In the genomic region with DNA sequence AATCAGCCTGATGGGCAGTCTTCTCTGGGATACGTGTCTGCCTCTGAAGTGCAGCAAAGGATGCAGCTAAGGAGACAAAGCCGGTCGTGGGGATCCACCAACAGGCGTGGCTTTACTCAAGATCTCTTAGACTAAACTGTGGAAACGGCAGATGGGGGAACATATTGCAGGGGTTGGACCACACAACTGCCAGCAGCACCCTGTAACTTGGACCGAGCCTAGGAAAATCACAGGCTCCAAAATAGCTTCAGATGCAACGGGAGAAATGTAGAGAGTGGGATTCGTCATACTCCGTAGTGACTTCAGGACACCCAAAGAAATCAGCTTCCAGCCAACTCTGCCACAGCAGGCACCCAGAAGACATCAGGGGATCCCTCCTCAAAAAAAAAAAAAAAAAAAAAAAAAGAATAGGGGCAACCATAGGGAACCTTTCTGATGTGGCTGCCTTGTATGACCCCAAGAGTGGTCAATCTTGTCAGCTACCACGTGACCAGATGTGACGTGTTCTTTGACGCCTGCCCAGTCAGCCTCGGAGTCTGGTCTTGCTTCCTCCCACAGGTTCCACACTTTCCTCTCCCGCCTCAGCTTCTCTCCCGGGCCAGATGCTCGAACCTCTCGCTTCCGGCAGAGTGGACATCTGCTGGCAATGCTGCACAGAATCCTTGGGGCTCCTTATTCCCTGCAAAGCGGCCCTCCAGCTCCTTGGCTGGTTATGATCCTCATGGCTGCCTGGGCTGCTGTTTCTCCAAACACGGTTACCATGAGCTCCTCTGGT, we compare ENCODE assay signal across 22 mouse cellular contexts. TPM values are rescaled to one million over a fixed set of nuclear protein-coding genes. Genes with fewer than 3 reads are reported as not detected.
DNase-seq lines count a peak whose midpoint lies in the region; ATAC-seq lines count a peak whose summit lies in the region.
"Had no signal": no experiment of that assay in that cellular context is flagged by ENCODE, and none has a peak within 500 bp of the region (broad histone marks: within the 10 kb centered on the region; RNA-seq: fewer than 3 reads in every experiment).

No protein-coding gene starts in this region.

- H3K9me3 ChIP-seq in kidney, embryonic 16.5 days (ENCODE audit: low read length): no peaks in the 10 kb centered on the region
- H3K9me3 ChIP-seq: embryonic facial prominence, embryonic 13.5 days; limb, embryonic 15.5 days; midbrain, embryonic 10.5 days had no signal

- 87% methylated on average over 20 of the region's 20 CpGs for WGBS in kidney, embryonic 16.5 days

- H3K27ac ChIP-seq in kidney, embryonic 16.5 days (ENCODE audit: low read length): no peak overlapping the region
- H3K27ac ChIP-seq: embryonic facial prominence, embryonic 13.5 days; hindbrain, postnatal 0 days; limb, embryonic 15.5 days; midbrain, embryonic 10.5 days had no signal

- intact Hi-C loops in left cerebral cortex, postnatal 36 days (cut with DNase I): loop anchor here (5.0 kb wide), 1 partner anchor 50 kb away; no protein-coding TSS in a partner anchor

- no peaks in the 10 kb centered on the region for H3K27me3 ChIP-seq in kidney, embryonic 16.5 days (ENCODE audit: insufficient read depth, low read length)
- H3K27me3 ChIP-seq: embryonic facial prominence, embryonic 13.5 days; heart, embryonic 12.5 days; limb, embryonic 15.5 days had no signal

- H3K4me1 ChIP-seq in kidney, embryonic 16.5 days (ENCODE audit: insufficient read depth, low read length): peaks cover 7% of the 10 kb centered on the region; the same call in 1 of the 2 replicates
- H3K4me1 ChIP-seq: embryonic facial prominence, embryonic 13.5 days; limb, embryonic 15.5 days had no signal

- H3K4me2 ChIP-seq in kidney, embryonic 16.5 days (replicated peaks; ENCODE audit: low read depth, low read length): no peak overlapping the region
- H3K4me2 ChIP-seq: embryonic facial prominence, embryonic 13.5 days; heart, embryonic 12.5 days; limb, embryonic 15.5 days had no signal

- ATAC-seq in kidney, embryonic 16.5 days (ENCODE audit: low FRiP score, low TSS enrichment): no peak
- ATAC-seq: hindbrain, postnatal 0 days; liver, postnatal 0 days had no signal

- H3K4me3 ChIP-seq in kidney, embryonic 16.5 days (ENCODE audit: low read length): no peak overlapping the region
- H3K4me3 ChIP-seq: embryonic facial prominence, embryonic 13.5 days; heart, embryonic 12.5 days; limb, embryonic 15.5 days; midbrain, embryonic 10.5 days; myocyte had no signal

- DNase-seq in cerebellum, postnatal 10 days: peak; percentile 32 to 52
- DNase-seq in cerebellum, adult 8-10 months: no peak
- DNase-seq in right cerebral cortex, adult 18-20 months: peak; percentile 88
- DNase-seq in right cerebral cortex, postnatal 4 days: no peak
- peak; percentile 76 to 81 for DNase-seq in left cerebral cortex, postnatal 36 days (ENCODE audit: low spot score in 2 of 2)
- DNase-seq in cerebellum, adult 9-11 months: no peak
- DNase-seq in cerebellum, adult 9-10 months: no peak
- DNase-seq: adrenal gland, postnatal 36 days; gastrocnemius, postnatal 25 days; heart, postnatal 36 days; kidney, adult 18-20 months; liver, postnatal 0 days; lung, postnatal 36 days; thymus, adult 2 months had no signal

- H3K9ac ChIP-seq in kidney, embryonic 16.5 days (replicated peaks; ENCODE audit: low read length): no peak overlapping the region
- H3K9ac ChIP-seq: embryonic facial prominence, embryonic 13.5 days; heart, embryonic 12.5 days; limb, embryonic 15.5 days; liver, postnatal 0 days had no signal

- no peaks in the 10 kb centered on the region for H3K36me3 ChIP-seq in kidney, embryonic 16.5 days (ENCODE audit: insufficient read depth, low read length)
- H3K36me3 ChIP-seq: embryonic facial prominence, embryonic 13.5 days; heart, embryonic 12.5 days; limb, embryonic 15.5 days; midbrain, embryonic 10.5 days had no signal

RNA-seq across cellular contexts. Expression of a gene that starts 24.4 kb away (rescaled TPM):
- total RNA-seq in left cerebral cortex, postnatal 36 days (2021): 10 to 100 TPM; 43.2 to 50.9 TPM
- 0.06 and 0.21 TPM in 2 replicates for polyA plus RNA-seq in kidney, embryonic 16.5 days (2015; fragmentation: Nextera tagmentation; extraction: Ambion mirVana)
- total RNA-seq: common myeloid progenitor, adult 5-6 weeks had no signal

Comparison
In these comparisons a context has a peak if more than half of its experiments do, and no peak if none do; other contexts are left out.
1. DNase-seq: peak in cerebellum, postnatal 10 days (2 of 2), right cerebral cortex, adult 18-20 months (single experiment) and left cerebral cortex, postnatal 36 days (2 of 2); none in cerebellum, adult 8-10 months (single experiment), right cerebral cortex, postnatal 4 days (single experiment), cerebellum, adult 9-11 months (single experiment) and cerebellum, adult 9-10 months (single experiment).